Mouse (Mus musculus) CH12.LX (cell line): ENCODE data around the gene Dlgap1. TPM values are rescaled to one million over a fixed set of nuclear protein-coding genes. Genes with fewer than 3 reads are reported as not detected.

ENCODE experiments used
- DNase-seq: peaks from one replicate; pipeline ENCODE4 v3.0.0-alpha.2; 2013; ENCODE audit errors: extremely low read depth
- H3K27ac ChIP-seq: 2 replicates; pipeline ENCODE4 v1.5.1; 2012; ENCODE audit warnings: low read depth, mild to moderate bottlenecking, control low read depth, moderate library complexity; ENCODE audit not compliant: insufficient read depth
- H3K27me3 ChIP-seq: replicated peaks from 2 replicates; pipeline ENCODE3; 2012; ENCODE audit warnings: inconsistent platforms
- H3K36me3 ChIP-seq, 2 experiments: replicated peaks in 1 of 2; 2 replicates each; pipeline versions ENCODE3 to v1.6.1; 2012; ENCODE audit warnings: inconsistent platforms in 1 of 2, low read length in 1 of 2, mild to moderate bottlenecking in 1 of 2, mixed read lengths in 1 of 2, moderate library complexity in 1 of 2; ENCODE audit not compliant: control insufficient read depth in 1 of 2, insufficient read depth in 1 of 2
- H3K4me1 ChIP-seq, 2 experiments: 2 replicates each; pipeline ENCODE4 v1.6.1; 2012; ENCODE audit warnings: inconsistent platforms in 1 of 2, moderate library complexity in 1 of 2; ENCODE audit not compliant: insufficient read depth in 2 of 2, control insufficient read depth in 1 of 2
- H3K4me2 ChIP-seq: 2 replicates; pipeline ENCODE4 v1.6.1; 2012; ENCODE audit warnings: low read depth, mild to moderate bottlenecking, control low read depth; ENCODE audit not compliant: poor library complexity, insufficient read depth, severe bottlenecking
- H3K4me3 ChIP-seq, 3 experiments: fragments of 150-350 bp in 1 of 3; sonication (generic) in 1 of 3; replicated peaks in 1 of 3; 2 replicates each; pipeline versions ENCODE3 to v1.5.1; 2011 to 2012; ENCODE audit warnings: low read depth in 2 of 3, low read length in 2 of 3, mild to moderate bottlenecking in 2 of 3, moderate library complexity in 2 of 3, control low read depth in 1 of 3, improper control_type of control experiment in 1 of 3, inconsistent platforms in 1 of 3, mixed read lengths in 1 of 3; ENCODE audit not compliant: poor library complexity in 1 of 3
- H3K79me2 ChIP-seq: replicated peaks from 2 replicates; pipeline ENCODE4 v1.6.1; 2012; ENCODE audit warnings: mild to moderate bottlenecking, moderate library complexity; ENCODE audit not compliant: control insufficient read depth, poor library complexity, insufficient read depth, severe bottlenecking; ENCODE audit errors: extremely low read depth
- H3K9ac ChIP-seq: 2 replicates; pipeline ENCODE4 v1.6.1; 2012; ENCODE audit warnings: low read depth, mild to moderate bottlenecking, control low read depth, moderate library complexity; ENCODE audit not compliant: insufficient read depth
- H3K9me3 ChIP-seq: replicated peaks from 2 replicates; pipeline ENCODE3; 2012; ENCODE audit warnings: low read length, inconsistent platforms, mixed read lengths
- BHLHE40 ChIP-seq: IDR thresholded peaks from 2 replicates; pipeline ENCODE4 v1.6.1; 2011; ENCODE audit warnings: mild to moderate bottlenecking, low read depth, low read length, improper control_type of control experiment
- CHD1 ChIP-seq: IDR thresholded peaks from 2 replicates; pipeline ENCODE4 v1.6.1; 2012; ENCODE audit warnings: low read depth, low read length, improper control_type of control experiment, inconsistent platforms
- ELF1 ChIP-seq: IDR thresholded peaks from 2 replicates; pipeline ENCODE4 v1.6.1; 2014; ENCODE audit warnings: low read depth, mild to moderate bottlenecking, inconsistent platforms, low read length, improper control_type of control experiment
- EP300 ChIP-seq: IDR thresholded peaks from 2 replicates; pipeline ENCODE4 v1.6.1; 2011; ENCODE audit warnings: low read length, improper control_type of control experiment
- GABPA ChIP-seq: IDR thresholded peaks from 2 replicates; pipeline ENCODE4 v1.6.1; 2012; ENCODE audit warnings: low read depth, low read length, improper control_type of control experiment, inconsistent platforms; ENCODE audit not compliant: insufficient replicate concordance
- HCFC1 ChIP-seq: IDR thresholded peaks from 2 replicates; pipeline ENCODE4 v1.6.1; 2012; ENCODE audit warnings: low read depth, mild to moderate bottlenecking, inconsistent platforms, low read length, improper control_type of control experiment
- JUN ChIP-seq: IDR thresholded peaks from 2 replicates; pipeline ENCODE4 v1.6.1; 2011; ENCODE audit warnings: low read depth, mild to moderate bottlenecking, low read length, improper control_type of control experiment, moderate library complexity; ENCODE audit not compliant: insufficient read depth
- JUND ChIP-seq: conservative IDR thresholded peaks from 2 replicates; pipeline ENCODE4 v1.6.1; 2011; ENCODE audit warnings: low read depth, low read length, improper control_type of control experiment
- KAT2A ChIP-seq: IDR thresholded peaks from 2 replicates; pipeline ENCODE4 v1.6.1; 2012; ENCODE audit warnings: low read length, improper control_type of control experiment, inconsistent platforms; ENCODE audit not compliant: insufficient replicate concordance
- MAFK ChIP-seq: IDR thresholded peaks from 2 replicates; pipeline ENCODE4 v1.6.1; 2011; ENCODE audit warnings: low read length, improper control_type of control experiment; ENCODE audit not compliant: insufficient replicate concordance
- MAZ ChIP-seq: IDR thresholded peaks from 2 replicates; pipeline ENCODE4 v1.6.1; 2012; ENCODE audit warnings: low read depth, mild to moderate bottlenecking, inconsistent platforms, low read length, improper control_type of control experiment, moderate library complexity
- MYC ChIP-seq: IDR thresholded peaks from 2 replicates; pipeline ENCODE4 v1.6.1; 2011; ENCODE audit warnings: low read depth, mild to moderate bottlenecking, improper control_type of control experiment, low read length
- NELFE ChIP-seq: IDR thresholded peaks from 2 replicates; pipeline ENCODE4 v1.6.1; 2011; ENCODE audit warnings: low read depth, low read length, improper control_type of control experiment
- POLR2A ChIP-seq: IDR thresholded peaks from 2 replicates; pipeline ENCODE4 v1.6.1; 2011; ENCODE audit warnings: low read depth, mild to moderate bottlenecking, improper control_type of control experiment, low read length
- POLR2AphosphoS2 ChIP-seq: IDR thresholded peaks from 2 replicates; pipeline ENCODE4 v1.6.1; 2011; ENCODE audit warnings: low read depth, low read length, improper control_type of control experiment
- RAD21 ChIP-seq: IDR thresholded peaks from 2 replicates; pipeline ENCODE4 v1.6.1; 2011; ENCODE audit warnings: low read depth, mild to moderate bottlenecking, low read length, improper control_type of control experiment, moderate library complexity
- RCOR1 ChIP-seq: conservative IDR thresholded peaks from 2 replicates; pipeline ENCODE4 v1.6.1; 2012; ENCODE audit warnings: low read depth, mild to moderate bottlenecking, inconsistent platforms, low read length, improper control_type of control experiment
- SIN3A ChIP-seq: IDR thresholded peaks from 2 replicates; pipeline ENCODE4 v1.6.1; 2012; ENCODE audit warnings: low read length, improper control_type of control experiment, inconsistent platforms
- TBP ChIP-seq: conservative IDR thresholded peaks from 2 replicates; pipeline ENCODE4 v1.6.1; 2011; ENCODE audit warnings: low read depth, low read length, improper control_type of control experiment
- TCF12 ChIP-seq: IDR thresholded peaks from 2 replicates; pipeline ENCODE4 v1.6.1; 2014; ENCODE audit warnings: low read depth, mild to moderate bottlenecking, inconsistent platforms, low read length, improper control_type of control experiment
- UBTF ChIP-seq: IDR thresholded peaks from 2 replicates; pipeline ENCODE4 v1.6.1; 2012; ENCODE audit warnings: low read depth, mild to moderate bottlenecking, inconsistent platforms, low read length, improper control_type of control experiment, moderate library complexity
- ZKSCAN1 ChIP-seq: IDR thresholded peaks from 2 replicates; pipeline ENCODE4 v1.6.1; 2012; ENCODE audit warnings: low read depth, inconsistent platforms, low read length, improper control_type of control experiment, borderline replicate concordance
- ZMIZ1 ChIP-seq: IDR thresholded peaks from 2 replicates; pipeline ENCODE4 v1.6.1; 2012; ENCODE audit warnings: low read depth, mild to moderate bottlenecking, inconsistent platforms, low read length, improper control_type of control experiment
- ZNF384 ChIP-seq: IDR thresholded peaks from 2 replicates; pipeline ENCODE4 v1.6.1; 2012; ENCODE audit warnings: low read depth, low read length, improper control_type of control experiment, inconsistent platforms
- dilution Hi-C: fragments of 300-500 bp; cut with MboI; formaldehyde crosslinking; loops from 2 replicates; pipeline ENCODE4 v1.14.3; 2020; ENCODE audit warnings: low sequenced_read_pairs; ENCODE audit not compliant: extremely low pct_unique_long_range_greater_than_20kb, extremely low pct_ligation_motif_present
- in situ Hi-C: fragments of 300-500 bp; cut with MboI; formaldehyde crosslinking; loops from 3 replicates; pipeline ENCODE4 v1.14.3; 2019; ENCODE audit warnings: low sequenced_read_pairs, low pct_ligation_motif_present, low pct_unique_long_range_greater_than_20kb, mixed read lengths
- polyA plus RNA-seq: library from polyadenylated mRNA; unstranded; fragments of >175 nt; gene quantifications from 2 replicates; pipeline ENCODE4 v1.2.1, GENCODE M21; 2012; ENCODE audit warnings: low read depth; ENCODE audit not compliant: insufficient read length
- total RNA-seq, 2 experiments: library from RNA; depleted of rRNA; stranded (reverse); fragments of 300-350 nt in 1 of 2; fragments of >200 nt in 1 of 2; gene quantifications; 2 replicates each; pipeline ENCODE4 v1.2.3; 2012 to 2014

Dlgap1 gene
- total and polyA plus RNA-seq, 3 experiments = 0.51 to 2.7 (median 1.2) TPM

- Histone ChIP-seq H3K4me3 (no peak overlapping the region), H3K27ac (no peak overlapping the region), H3K4me2 (no peak overlapping the region), H3K36me3 (no peaks in the 10 kb centered on the region), H3K79me2 (no peaks in the 10 kb centered on the region), H3K9me3 (no peaks in the 10 kb centered on the region), H3K9ac (no peak overlapping the region), H3K27me3 (no peaks in the 10 kb centered on the region), H3K4me1 (0 out of 4 replicates have a peak, but pooled peaks cover 0 to 2% of the 10 kb centered on the region in 2 experiments)
- in situ Hi-C loops (no loop called here), dilution Hi-C loops (no loop called here)
- no peak for DNase-seq
- no peak for TF ChIP-seq UBTF
- no peak for TF ChIP-seq ZMIZ1
- no peak for TF ChIP-seq GABPA
- TF ChIP-seq SIN3A = no peak
- TF ChIP-seq MYC = no peak
- no peak for TF ChIP-seq EP300
Observed at GRCm38 (mm10) chr17:70494338-70494737, 525.5 kb downstream of the Dlgap1 start.

DNA sequence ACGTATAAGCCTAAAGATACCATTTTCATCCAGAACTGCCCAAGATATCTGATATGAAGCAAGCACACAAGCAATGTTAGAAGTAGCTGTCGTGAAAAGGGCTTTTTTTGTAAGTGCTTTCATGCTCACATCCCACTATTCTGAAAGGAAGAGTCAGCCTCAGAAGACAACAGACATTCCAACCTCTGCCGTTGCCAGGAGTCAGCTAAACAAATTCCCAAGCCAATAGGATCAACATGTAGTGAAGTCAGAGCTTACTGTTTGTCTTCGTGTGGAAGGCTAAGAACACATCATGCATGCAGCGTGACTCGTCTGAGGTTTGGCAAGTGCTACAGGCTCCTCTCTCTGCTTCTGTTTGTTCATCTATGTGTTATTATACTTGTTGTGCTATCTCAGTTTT is 529.4 kb downstream of the Dlgap1 start:
- dilution Hi-C loops (no loop called here), in situ Hi-C loops (no loop called here)
- 0 out of 4 replicates have a peak, but pooled peaks cover 0 to 4% of the 10 kb centered on the region in 2 experiments for H3K4me1 ChIP-seq
- no peak overlapping the region for H3K27ac ChIP-seq
- H3K9me3 ChIP-seq = no peaks in the 10 kb centered on the region
- DNase-seq = no peak
- H3K27me3 ChIP-seq = no peaks in the 10 kb centered on the region
- no peak overlapping the region for H3K4me3 ChIP-seq
- H3K79me2 ChIP-seq = no peaks in the 10 kb centered on the region
- TF ChIP-seq ZMIZ1 (no peak), ZKSCAN1 (no peak), POLR2AphosphoS2 (no peak), JUN (no peak), GABPA (no peak), MAFK (no peak), MAZ (no peak), ELF1 (no peak), RAD21 (no peak), BHLHE40 (no peak), ZNF384 (no peak), TCF12 (no peak), CHD1 (no peak), POLR2A (no peak), JUND (no peak), HCFC1 (no peak), RCOR1 (no peak), NELFE (no peak), TBP (no peak), KAT2A (no peak)
- no peak overlapping the region for H3K4me2 ChIP-seq
- H3K36me3 ChIP-seq = no peaks in the 10 kb centered on the region
- no peak overlapping the region for H3K9ac ChIP-seq
